Mouse (Mus musculus) bone marrow macrophage, adult 2 months (primary cell): ENCODE measurements at regions not wholly inside any gene's neighbourhood (a gene's known extent, or its start where the extent isn't known, plus 50 kb on each side); places are given as distances from the start of the nearest gene placed in this dataset.

Experiments
- H3K27ac ChIP-seq: 2 replicates; pipeline ENCODE4 v1.5.1; 2012; ENCODE audit warnings: low read depth, low read length; ENCODE audit not compliant: insufficient read depth
- H3K4me1 ChIP-seq: 2 replicates; pipeline ENCODE4 v1.6.1; 2012; ENCODE audit warnings: low read length; ENCODE audit not compliant: control insufficient read depth, insufficient read depth
- H3K4me3 ChIP-seq: 2 replicates; pipeline ENCODE4 v1.5.1; 2012; ENCODE audit warnings: mild to moderate bottlenecking, low read length, moderate library complexity; ENCODE audit not compliant: insufficient read depth
- CTCF ChIP-seq: IDR thresholded peaks from 2 replicates; pipeline ENCODE4 v1.5.1; 2012; ENCODE audit warnings: low read depth, mild to moderate bottlenecking, low read length, moderate library complexity
- POLR2A ChIP-seq: IDR thresholded peaks from 2 replicates; pipeline ENCODE4 v1.6.1; 2012; ENCODE audit warnings: mild to moderate bottlenecking, low read depth, low read length, borderline replicate concordance

GRCm38 (mm10) chr3:149360164-149360563 is 369.8 kb upstream of the Adgrl2 start:
- Histone ChIP-seq H3K27ac (no peak overlapping the region), H3K4me1 (no peaks in the 10 kb centered on the region), H3K4me3 (no peak overlapping the region)
- TF ChIP-seq CTCF (no peak), POLR2A (no peak)

- H3K4me1 ChIP-seq = no peaks in the 10 kb centered on the region
- H3K4me3 ChIP-seq = no peak overlapping the region
- TF ChIP-seq CTCF (no peak), POLR2A (no peak)
- no peak overlapping the region for H3K27ac ChIP-seq
These were observed 368.3 kb upstream of the Adgrl2 start for GRCm38 (mm10) chr3:149358570-149359193.

- Histone ChIP-seq H3K27ac (no peak overlapping the region), H3K4me3 (no peak overlapping the region), H3K4me1 (no peaks in the 10 kb centered on the region)
- TF ChIP-seq POLR2A (no peak), CTCF (no peak)
These were observed 367.7 kb upstream of the Adgrl2 start for GRCm38 (mm10) chr3:149357903-149358569.

DNA sequence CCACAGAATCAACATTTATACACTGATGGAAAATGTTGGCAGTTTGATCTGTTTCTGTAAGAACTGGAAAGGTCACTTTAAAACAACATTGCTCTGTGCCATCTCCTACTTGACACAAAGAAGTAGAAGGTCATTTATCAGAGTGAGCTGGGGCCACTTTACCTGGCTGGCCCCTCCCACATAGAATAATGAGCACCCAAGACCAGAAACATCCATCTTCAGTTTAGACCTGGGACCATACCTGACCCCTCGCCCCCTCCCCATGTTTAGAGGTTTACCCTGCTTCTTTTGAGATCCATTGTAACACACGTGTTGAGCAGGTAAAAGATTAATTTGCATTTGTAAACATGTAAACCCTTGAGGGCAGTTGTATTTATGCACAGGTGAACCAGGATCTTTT is 366.8 kb upstream of the Adgrl2 start:
- Histone ChIP-seq H3K4me3 (no peak overlapping the region), H3K27ac (no peak overlapping the region), H3K4me1 (peaks cover 5% of the 10 kb centered on the region)
- TF ChIP-seq POLR2A (no peak), CTCF (no peak)

DNA sequence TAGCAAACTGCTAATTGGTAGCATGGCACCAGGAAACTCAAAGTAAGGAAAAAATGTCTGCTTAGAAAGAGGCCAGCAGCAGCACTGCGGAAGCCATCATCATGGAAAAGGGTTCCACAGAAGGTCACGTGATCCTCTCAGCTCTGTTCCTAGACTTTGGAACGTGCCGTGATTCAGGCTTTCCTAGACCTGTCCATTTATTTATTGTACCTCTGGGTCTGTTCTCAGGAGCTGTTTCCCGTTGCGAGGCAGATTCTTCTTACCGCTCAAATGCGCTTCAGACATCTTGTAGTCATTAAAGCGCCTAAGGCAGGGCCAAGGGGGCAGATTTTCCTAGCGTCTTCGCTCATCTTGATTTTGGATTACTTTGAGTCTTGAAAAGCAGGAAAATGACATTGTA is 365.0 kb upstream of the Adgrl2 start:
- TF ChIP-seq CTCF = no peak
- TF ChIP-seq POLR2A = no peak
- peaks cover 5% of the 10 kb centered on the region for H3K4me1 ChIP-seq

DNA sequence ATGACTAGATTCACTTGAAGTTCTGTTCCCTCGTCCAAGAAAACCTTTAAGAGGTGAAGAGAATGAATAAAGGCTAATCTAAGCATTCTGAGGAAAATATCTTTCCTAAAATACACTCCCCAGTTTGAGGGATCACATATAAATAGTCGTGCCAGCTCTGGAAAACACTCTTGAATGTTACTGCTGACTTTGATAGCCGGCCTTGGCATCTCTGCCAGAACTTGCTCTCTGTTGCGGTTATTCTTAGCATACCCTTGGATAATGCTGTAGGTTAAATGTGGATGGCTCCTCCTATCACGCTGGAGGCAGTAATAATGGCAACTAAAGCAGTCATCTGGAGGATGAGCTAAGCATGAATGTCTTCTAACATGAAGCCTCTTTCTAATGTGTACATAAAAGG is 363.6 kb upstream of the Adgrl2 start:
- H3K4me1 ChIP-seq = peaks cover 15% of the 10 kb centered on the region
- H3K4me3 ChIP-seq = no peak overlapping the region
- H3K27ac ChIP-seq = no peak overlapping the region
- TF ChIP-seq POLR2A = no peak
- no peak for TF ChIP-seq CTCF

More for the DNA sequence above, 365.0 kb upstream of the Adgrl2 start:
- no peak overlapping the region for H3K4me3 ChIP-seq
- no peak overlapping the region for H3K27ac ChIP-seq

DNA sequence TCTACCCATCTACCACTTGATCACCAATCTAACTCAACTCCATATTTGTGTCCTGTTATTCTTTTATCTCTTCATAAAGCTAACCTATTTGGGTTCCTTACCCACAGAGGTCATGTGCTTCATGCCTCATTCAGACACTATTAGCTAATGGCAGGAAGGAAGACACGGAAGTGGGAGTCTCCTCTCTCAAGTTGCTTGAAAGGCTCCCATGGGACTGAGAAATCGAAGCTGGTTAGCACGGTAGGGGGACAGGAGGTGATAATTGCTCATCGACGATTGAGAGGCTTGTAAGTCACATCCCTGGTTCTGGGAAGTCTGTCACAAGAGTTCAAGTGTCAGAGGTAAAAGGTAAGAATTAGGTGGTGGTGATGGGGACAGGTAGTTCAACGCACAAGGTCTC is 362.2 kb upstream of the Adgrl2 start:
- peaks cover 22% of the 10 kb centered on the region for H3K4me1 ChIP-seq
- H3K27ac ChIP-seq = no peak overlapping the region
- H3K4me3 ChIP-seq = no peak overlapping the region
- TF ChIP-seq POLR2A = no peak
- TF ChIP-seq CTCF = no peak

GRCm38 (mm10) chr3:149349731-149350130 is 359.4 kb upstream of the Adgrl2 start:
- Histone ChIP-seq H3K27ac (peak overlapping the region; percentile 89), H3K4me3 (no peak overlapping the region), H3K4me1 (peaks cover 37% of the 10 kb centered on the region)
- TF ChIP-seq CTCF (no peak), POLR2A (no peak)

DNA sequence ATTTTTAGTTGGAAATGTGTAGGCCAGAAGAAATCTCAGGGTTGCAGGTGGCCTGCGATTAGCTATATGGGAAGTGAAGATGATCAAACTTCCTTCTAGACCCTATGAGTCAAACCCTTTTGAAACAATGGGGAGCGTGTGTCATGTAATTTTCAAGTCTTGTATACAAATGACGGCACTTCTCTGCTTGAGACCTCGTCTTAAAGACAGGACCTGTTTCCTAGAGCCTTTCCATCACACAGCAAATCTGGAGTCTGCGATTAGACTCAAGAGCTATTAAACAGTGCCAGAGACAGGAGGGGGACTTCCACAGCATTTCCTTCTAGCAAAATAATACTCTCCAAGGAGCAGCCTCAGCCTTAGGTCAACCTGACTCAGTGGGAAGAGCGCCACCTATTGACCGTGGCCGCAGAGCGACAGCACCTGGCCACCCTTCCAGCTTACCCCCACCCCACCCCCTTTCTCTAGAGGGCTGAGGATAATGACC is 358.9 kb upstream of the Adgrl2 start:
- peaks cover 37% of the 10 kb centered on the region for H3K4me1 ChIP-seq
- peak; percentile 91 for TF ChIP-seq CTCF
- TF ChIP-seq POLR2A = no peak
- no peak overlapping the region for H3K4me3 ChIP-seq
- peak overlapping the region; percentile 89 for H3K27ac ChIP-seq

GRCm38 (mm10) chr3:149348459-149348971 is 358.2 kb upstream of the Adgrl2 start:
- Histone ChIP-seq H3K4me1 (peaks cover 37% of the 10 kb centered on the region), H3K4me3 (no peak overlapping the region), H3K27ac (peak overlapping the region; percentile 89)
- TF ChIP-seq POLR2A = no peak
- TF ChIP-seq CTCF = no peak
